Mouse (Mus musculus): ENCODE measurements around the gene Ankrd13c.

Ankrd13c gene

DNA sequence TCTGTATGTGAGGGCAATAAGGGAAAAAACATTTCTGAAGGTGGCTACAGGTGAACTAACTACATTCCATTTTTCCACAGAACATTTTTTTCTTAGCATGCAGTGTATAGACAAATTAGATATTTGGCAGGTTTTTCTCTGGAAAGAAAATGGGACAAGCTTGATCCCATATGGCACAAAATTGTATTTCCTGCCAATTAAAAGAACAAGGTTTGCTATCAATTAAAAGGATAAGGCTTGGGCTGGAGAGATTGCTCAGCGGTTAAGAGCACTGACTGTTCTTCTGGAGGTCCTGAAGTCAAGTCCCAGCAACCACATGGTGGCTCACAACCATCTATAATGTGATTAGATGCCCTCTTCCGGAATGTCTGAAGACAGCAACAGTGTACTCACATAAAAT is 8.4 kb downstream of the Ankrd13c start:
- DNase-seq (ENCODE audit: low spot score): no peak

DNA sequence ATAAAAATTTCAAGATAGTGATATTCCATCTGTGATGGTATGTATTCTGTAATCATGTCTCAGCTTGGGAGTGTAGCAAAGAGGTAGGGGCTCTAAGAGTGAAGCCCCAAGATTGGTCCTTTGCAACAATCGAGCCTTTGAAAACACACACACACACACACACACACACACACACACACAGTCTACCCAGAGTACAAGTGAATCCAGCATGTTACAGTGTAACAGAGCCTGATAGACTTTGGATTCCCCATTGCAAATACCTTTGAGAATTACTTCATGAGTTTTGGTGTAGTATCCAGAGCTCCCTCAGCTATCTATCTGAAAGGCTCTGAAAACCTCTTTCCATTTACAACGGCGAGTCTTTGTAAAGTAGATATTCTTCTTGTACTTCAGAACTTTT is 9.2 kb downstream of the Ankrd13c start:
- no peak for DNase-seq (ENCODE audit: low spot score)

- DNase-seq (ENCODE audit: low spot score): no peak
These were observed 10.3 kb downstream of the Ankrd13c start for GRCm38 (mm10) chr3:157957320-157957719.

- DNase-seq (ENCODE audit: low spot score): no peak
These were observed 24.1 kb downstream of the Ankrd13c start for GRCm38 (mm10) chr3:157971151-157971550.

- no peak for DNase-seq (ENCODE audit: low spot score)
These were observed 26.2 kb downstream of the Ankrd13c start for GRCm38 (mm10) chr3:157973236-157973635.

DNA sequence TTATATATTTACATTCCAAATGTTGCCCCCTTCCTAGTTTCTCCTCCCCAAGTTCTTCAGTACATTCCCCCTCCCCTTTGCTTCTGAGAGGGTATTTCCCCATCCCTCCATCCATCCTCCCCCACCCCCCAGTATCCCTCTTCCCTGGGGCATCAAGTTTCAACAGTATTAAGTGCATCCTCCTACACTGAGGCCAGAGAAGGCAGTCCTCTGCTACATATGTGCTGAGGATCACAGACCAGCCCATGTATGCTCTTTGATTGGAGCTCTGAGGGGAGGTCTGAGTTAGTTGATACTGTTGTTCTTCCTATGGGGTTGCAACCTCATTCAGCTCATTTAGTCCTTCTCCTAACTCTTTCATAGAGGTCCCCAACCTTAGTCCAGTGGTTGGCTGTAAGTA is 32.6 kb downstream of the Ankrd13c start:
- DNase-seq (ENCODE audit: low spot score): no peak

- no peak for DNase-seq (ENCODE audit: low spot score)
These were observed 46.3 kb downstream of the Ankrd13c start for GRCm38 (mm10) chr3:157993322-157993721.

- no peak for DNase-seq (ENCODE audit: low spot score)
These were observed 48.7 kb downstream of the Ankrd13c start for GRCm38 (mm10) chr3:157995726-157996125.

DNA sequence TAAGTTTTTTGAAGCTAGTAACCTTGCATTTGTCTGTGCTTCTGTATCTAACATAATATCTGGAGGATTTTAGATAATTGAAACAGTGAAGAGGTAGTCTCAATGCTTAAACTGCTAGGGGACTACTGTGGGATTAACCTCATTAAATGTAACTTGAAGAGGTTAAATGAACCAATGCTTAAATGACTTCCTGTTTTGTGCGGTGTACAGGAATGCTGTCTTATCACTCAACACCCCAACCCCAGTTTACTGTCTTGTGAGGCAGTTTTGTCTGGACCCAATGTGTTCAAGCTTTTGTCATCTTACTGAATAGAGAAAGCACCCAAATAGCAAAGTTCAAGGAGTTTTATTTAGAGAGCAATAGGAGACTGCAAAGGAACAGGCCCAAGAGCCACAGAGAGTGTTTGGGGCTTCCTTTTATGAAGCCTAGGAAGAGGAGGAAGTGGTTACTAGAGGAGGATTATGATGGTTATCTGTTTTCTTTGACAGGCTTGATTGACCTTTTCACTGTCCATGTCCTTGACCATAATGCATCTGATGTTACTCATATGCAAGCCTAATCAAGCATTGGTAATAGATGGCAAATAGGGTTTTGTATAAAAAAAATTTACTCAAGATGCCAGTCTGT is 51.8 kb downstream of the Ankrd13c start:
- DNase-seq (ENCODE audit: low spot score): no peak

GRCm38 (mm10) chr3:158008647-158009046 is 61.6 kb downstream of the Ankrd13c start:
- DNase-seq (ENCODE audit: low spot score): no peak

DNA sequence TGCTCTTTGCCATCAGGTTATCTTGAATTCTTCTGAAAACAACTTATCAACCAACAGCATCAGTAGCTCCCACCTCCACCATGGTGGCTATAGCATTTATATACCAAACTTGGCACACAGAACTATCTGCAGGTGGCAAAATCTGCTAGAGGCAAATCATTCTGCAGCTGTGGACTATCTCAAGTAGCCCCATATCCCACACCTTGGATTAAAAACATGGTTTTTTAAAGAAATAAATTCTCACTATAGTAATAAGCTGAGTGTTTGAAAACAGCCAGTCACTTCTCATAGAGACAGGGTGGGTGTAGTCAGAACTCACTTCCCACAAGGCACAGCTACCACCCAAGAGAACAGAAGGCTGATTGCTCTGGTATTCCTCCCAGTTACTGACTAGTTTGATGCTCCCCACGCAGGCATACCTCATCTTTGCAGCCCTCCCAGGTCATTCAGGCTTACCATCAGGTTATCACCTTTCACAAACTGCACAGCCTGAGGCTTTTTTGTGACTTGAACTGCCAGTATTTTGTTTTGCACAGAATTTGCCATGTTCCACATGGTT is 62.8 kb downstream of the Ankrd13c start:
- no peak for DNase-seq (ENCODE audit: low spot score)

DNA sequence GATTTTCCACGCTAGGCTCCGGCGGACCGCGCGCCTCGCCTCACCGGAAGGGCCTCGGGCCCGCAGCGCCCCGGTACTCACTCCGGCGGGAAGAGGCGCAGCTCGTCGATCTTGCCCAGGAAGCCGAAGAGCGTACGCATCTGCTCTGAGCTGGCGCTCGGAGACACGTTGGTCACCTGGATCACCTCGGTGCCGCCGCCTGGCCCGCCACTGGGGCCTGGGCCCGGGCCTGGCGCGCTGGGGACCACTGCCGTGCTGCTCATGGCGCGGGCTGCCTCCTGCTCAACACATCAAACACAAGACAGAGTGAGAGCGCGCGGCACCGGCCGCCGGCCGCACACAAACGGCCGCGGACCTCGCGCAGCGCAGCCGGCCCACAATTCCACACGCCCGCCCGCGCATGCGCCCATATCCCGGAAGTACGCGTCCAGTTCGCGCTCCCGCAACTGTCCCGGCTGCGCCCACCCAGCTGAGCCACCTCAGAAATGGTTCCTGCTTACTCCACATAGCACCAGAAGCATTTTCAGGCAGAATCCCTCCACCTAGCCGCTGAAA is 84.4 kb downstream of the Ankrd13c start:
- peak; percentile 92 for DNase-seq (ENCODE audit: low spot score)

DNA sequence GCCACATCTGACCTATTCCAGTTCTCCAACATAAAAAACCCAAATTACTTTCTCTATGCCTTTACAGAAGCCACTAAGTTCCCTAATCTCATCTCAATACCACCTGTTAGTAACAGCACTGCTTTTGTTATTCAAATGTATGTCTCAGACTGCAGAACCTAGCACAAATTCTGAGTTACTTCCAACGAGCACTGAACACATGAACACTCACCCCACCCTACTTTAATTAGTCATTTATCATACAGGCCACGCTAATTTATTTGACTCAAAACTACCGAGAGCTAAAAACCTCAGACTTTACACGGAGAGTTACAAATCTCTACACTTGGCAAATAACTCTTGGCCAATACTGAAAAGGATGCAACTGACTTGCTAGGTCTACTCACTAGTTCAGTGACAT is 85.1 kb downstream of the Ankrd13c start:
- no peak for DNase-seq (ENCODE audit: low spot score)

DNA sequence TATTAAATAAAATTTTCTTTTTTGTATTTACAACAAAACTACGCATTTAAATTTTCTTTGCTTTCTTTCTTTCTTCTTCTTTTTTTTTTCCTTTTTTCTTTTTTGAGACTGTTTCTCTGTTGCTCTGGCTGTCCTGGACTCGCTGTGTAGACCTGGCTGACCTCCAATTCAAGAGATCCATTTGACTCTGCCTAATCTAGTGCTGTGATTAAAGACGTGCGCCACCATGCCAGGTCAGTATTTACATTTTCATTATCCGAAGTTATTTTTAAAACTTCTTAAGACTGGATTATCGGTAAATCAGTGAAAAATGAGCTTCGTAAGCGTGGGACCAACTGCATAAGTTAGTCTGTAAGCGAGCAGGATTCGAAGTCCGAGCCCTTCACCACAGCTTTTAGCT is 88.8 kb downstream of the Ankrd13c start:
- DNase-seq (ENCODE audit: low spot score): no peak

DNA sequence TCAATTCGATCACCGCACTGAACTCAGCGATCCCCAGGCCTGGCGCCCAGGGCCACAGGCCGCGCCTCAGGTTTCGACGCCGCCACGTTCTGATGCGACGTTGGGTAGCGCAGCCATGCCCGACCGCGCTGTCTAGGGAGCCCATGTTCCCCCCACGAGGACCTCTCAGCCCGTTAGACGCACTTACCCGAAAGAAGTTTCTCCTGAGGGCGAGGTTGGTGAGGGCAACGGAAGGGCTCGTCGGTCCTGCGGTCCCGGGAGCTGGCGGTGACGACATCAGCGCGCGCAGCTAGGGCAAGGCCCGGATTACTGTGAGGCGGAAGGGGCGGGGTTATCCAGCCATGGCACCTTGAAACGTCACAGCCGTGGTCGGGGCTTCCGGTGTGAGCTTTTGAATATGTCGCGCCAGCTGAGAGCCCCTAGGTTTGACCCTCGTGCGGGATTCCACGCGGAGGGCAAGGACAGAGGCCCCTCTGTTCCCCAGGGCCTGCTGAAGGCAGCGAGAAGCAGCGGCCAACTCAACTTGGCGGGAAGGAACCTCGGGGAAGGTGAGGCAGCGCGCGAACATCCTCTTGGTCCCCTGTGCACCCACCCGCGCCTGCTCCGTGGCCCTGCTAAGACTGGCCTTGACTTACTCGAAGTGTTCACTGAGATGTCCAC is 89.4 kb downstream of the Ankrd13c start, which contains the start of the genes Srsf11 and Lrrc40:
TSS of gene Srsf11 (minus strand) at position 311 of the 660 bp plus-strand sequence.
TSS of gene Lrrc40 (plus strand) at position 334 of the 660 bp plus-strand sequence.
- DNase-seq (ENCODE audit: low spot score): peak; percentile 95

GRCm38 (mm10) chr3:158038106-158038505 is 91.1 kb downstream of the Ankrd13c start:
- DNase-seq (ENCODE audit: low spot score): no peak

DNA sequence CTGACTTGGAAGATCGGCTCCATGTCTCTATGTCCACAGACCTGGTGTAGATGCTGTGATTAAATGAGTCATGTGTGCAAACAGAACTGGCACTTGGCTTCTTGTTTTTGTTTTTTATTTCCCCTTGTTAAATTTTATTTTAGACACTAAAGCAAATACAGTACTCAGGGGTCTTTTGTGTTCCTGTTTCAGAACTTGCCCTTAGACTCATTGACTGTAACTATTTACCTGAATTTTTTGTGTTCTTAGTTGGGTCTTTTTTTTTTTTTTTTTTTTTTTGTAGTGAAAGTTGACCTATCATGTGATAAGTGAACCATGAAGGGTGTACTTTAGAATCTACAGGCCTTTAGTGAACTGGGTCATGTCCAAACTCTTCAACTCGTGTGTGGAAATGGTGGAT is 93.7 kb downstream of the Ankrd13c start:
- DNase-seq (ENCODE audit: low spot score): no peak

DNA sequence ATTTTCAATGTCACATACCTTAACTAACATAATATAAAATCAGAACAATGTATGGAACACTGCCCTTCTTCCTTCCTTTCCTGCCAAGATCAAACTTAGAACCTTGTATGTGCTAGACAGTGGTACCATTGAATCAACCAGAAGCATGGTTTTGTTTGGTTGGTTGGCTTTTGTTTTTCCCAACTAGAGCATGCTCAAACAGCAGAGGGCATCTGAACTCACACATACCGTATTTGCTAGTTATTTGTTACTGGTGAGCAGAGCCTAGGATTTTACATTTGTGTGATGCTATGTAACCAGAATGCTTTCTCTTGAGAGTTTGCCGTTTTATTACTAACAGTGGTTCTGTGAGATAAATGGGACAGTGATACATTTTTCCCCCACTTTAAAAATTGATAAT is 102.5 kb downstream of the Ankrd13c start:
- no peak for DNase-seq (ENCODE audit: low spot score)
